Mouse (Mus musculus) layer of hippocampus, adult 8-10 months (tissue): ENCODE measurements around the gene Rrm1. TPM values are rescaled to one million over a fixed set of nuclear protein-coding genes. Genes with fewer than 3 reads are reported as not detected.

Source experiments
- total RNA-seq, 4 experiments: library from RNA; stranded (reverse); gene quantifications; 2 replicates each; pipeline ENCODE4 v1.2.4; 2022

Rrm1 gene
- total RNA-seq, 4 experiments from 2014 or later, result 10.7 to 12.0 (median 11.5) TPM

Other genes with a start within 250 kb of the Rrm1 start
- 10 to 100 TPM; 41.6 to 49.2 (median 45.3) TPM for gene Nup98, start 231.5 kb upstream of the Rrm1 start, total RNA-seq
- gene Pgap2, start 231.5 kb upstream of the Rrm1 start, total RNA-seq, result 10 to 100 TPM; 29.8 to 36.9 (median 33.5) TPM
- 10 to 100 TPM; 23.5 to 41.9 (median 32.6) TPM for gene Rhog, start 185.6 kb upstream of the Rrm1 start, total RNA-seq
- 10 to 100 TPM; 68.2 to 77.4 (median 69.8) TPM for gene Stim1, start 173.9 kb upstream of the Rrm1 start, total RNA-seq
- gene Olfr543, start 40.0 kb downstream of the Rrm1 start, total RNA-seq, result not detected
- not detected for gene Olfr544, start 46.6 kb downstream of the Rrm1 start, total RNA-seq
- not detected for gene Olfr545, start 57.9 kb downstream of the Rrm1 start, total RNA-seq
- gene Olfr547, start 93.1 kb downstream of the Rrm1 start, total RNA-seq, result not detected
- gene Olfr548-ps1, start 99.2 kb downstream of the Rrm1 start, total RNA-seq, result not detected
- gene Olfr549, start 108.2 kb downstream of the Rrm1 start, total RNA-seq, result not detected
- gene Trim21, start 123.8 kb downstream of the Rrm1 start, total RNA-seq, result 1 to 10 TPM; 3.5 to 5.9 (median 4.8) TPM
- gene Olfr550, start 129.7 kb downstream of the Rrm1 start, total RNA-seq, result 1 to 10 TPM; 1.3 to 3.4 (median 2.2) TPM
- not detected for gene Olfr551, start 150.2 kb downstream of the Rrm1 start, total RNA-seq
- gene Olfr552, start 156.1 kb downstream of the Rrm1 start, total RNA-seq, result under 1 TPM; 0.14 to 0.33 (median 0.18) TPM
- not detected for gene Olfr553, start 176.5 kb downstream of the Rrm1 start, total RNA-seq
- gene Olfr554, start 196.7 kb downstream of the Rrm1 start, total RNA-seq, result under 1 TPM in 1 of 4 experiments, not detected in 3; 0.24 TPM
- not detected for gene Olfr555, start 217.1 kb downstream of the Rrm1 start, total RNA-seq
- gene Olfr556, start 223.2 kb downstream of the Rrm1 start, total RNA-seq, result under 1 TPM in 1 of 4 experiments, not detected in 3; 0.19 TPM
- 1 to 10 TPM; 6.8 to 8.6 (median 8.0) TPM for gene Trim68, start 245.6 kb downstream of the Rrm1 start, total RNA-seq